Mouse (Mus musculus): ENCODE data around the gene Csl. TPM values are rescaled to one million over a fixed set of nuclear protein-coding genes. Genes with fewer than 3 reads are reported as not detected.

Gene Csl
- total RNA-seq (2014; rRNA removed) = not detected in 2 replicates
- 0.20 TPM in 1 of 2 replicates, not detected in the other for polyA plus RNA-seq (2015; fragmentation: Nextera tagmentation; extraction: Ambion mirVana)

- no peak for TF ChIP-seq CTCF (IDR thresholded peaks at IDR 0.05)
- ATAC-seq (ENCODE audit: low FRiP score) = no peak
- Histone ChIP-seq H3K4me1 (ENCODE audit: insufficient read depth, low read length) (no peaks in the 10 kb centered on the region), H3K36me3 (ENCODE audit: insufficient read depth, low read length) (no peaks in the 10 kb centered on the region), H3K27me3 (ENCODE audit: insufficient read depth, low read length) (no peaks in the 10 kb centered on the region), H3K27ac (ENCODE audit: low read depth, low read length) (no peak within 1 kb of the TSS), H3K4me2 (ENCODE audit: low read depth, low read length, poor library complexity, severe bottlenecking) (no peak within 1 kb of the TSS), H3K9me3 (ENCODE audit: low read length) (no peaks in the 10 kb centered on the region; the same call in 1 of the 2 replicates), H3K9ac (replicated peaks; ENCODE audit: low read length, poor library complexity, severe bottlenecking) (no peak within 1 kb of the TSS), H3K4me3 (ENCODE audit: low read depth, low read length) (no peak within 1 kb of the TSS)
- WGBS = 97% methylated on average over 9 of the region's 9 CpGs
- DNase-seq (ENCODE audit: low spot score) = no peak
Measured at GRCm38 (mm10) chr10:99759558-99759957, at the start of gene Csl. TSS of gene Csl (minus strand) at chr10:99759658.

GRCm38 (mm10) chr10:99789418-99789817 lies 30.0 kb upstream of the Csl start:
- no peaks in the 10 kb centered on the region for H3K36me3 ChIP-seq (ENCODE audit: insufficient read depth, low read length)
- 92% methylated on average over 2 of the region's 2 CpGs for WGBS
- no peaks in the 10 kb centered on the region for H3K27me3 ChIP-seq (ENCODE audit: insufficient read depth, low read length)
- no peaks in the 10 kb centered on the region for H3K4me1 ChIP-seq (ENCODE audit: insufficient read depth, low read length)
- no peak overlapping the region for H3K4me2 ChIP-seq (ENCODE audit: low read depth, low read length, poor library complexity, severe bottlenecking)
- H3K9me3 ChIP-seq (ENCODE audit: low read length) = no peaks in the 10 kb centered on the region
- DNase-seq (ENCODE audit: low spot score) = peak; percentile 6
- no peak for ATAC-seq (ENCODE audit: low FRiP score)
- no peak overlapping the region for H3K9ac ChIP-seq (replicated peaks; ENCODE audit: low read length, poor library complexity, severe bottlenecking)
- H3K4me3 ChIP-seq (ENCODE audit: low read depth, low read length) = no peak overlapping the region
- H3K27ac ChIP-seq (ENCODE audit: low read depth, low read length) = no peak overlapping the region
- TF ChIP-seq CTCF (IDR thresholded peaks at IDR 0.05) = no peak

GRCm38 (mm10) chr10:99774228-99775120 lies 15.0 kb upstream of the Csl start:
- DNase-seq (ENCODE audit: low spot score) = no peak

GRCm38 (mm10) chr10:99750146-99750545 lies 9.3 kb downstream of the Csl start:
- Histone ChIP-seq H3K27ac (ENCODE audit: low read depth, low read length) (no peak overlapping the region), H3K4me3 (ENCODE audit: low read depth, low read length) (no peak overlapping the region), H3K9ac (replicated peaks; ENCODE audit: low read length, poor library complexity, severe bottlenecking) (no peak overlapping the region), H3K9me3 (ENCODE audit: low read length) (no peaks in the 10 kb centered on the region), H3K27me3 (ENCODE audit: insufficient read depth, low read length) (no peaks in the 10 kb centered on the region), H3K36me3 (ENCODE audit: insufficient read depth, low read length) (no peaks in the 10 kb centered on the region), H3K4me2 (ENCODE audit: low read depth, low read length, poor library complexity, severe bottlenecking) (no peak overlapping the region), H3K4me1 (ENCODE audit: insufficient read depth, low read length) (no peaks in the 10 kb centered on the region)
- no peak for DNase-seq (ENCODE audit: low spot score)
- 96% methylated on average over 2 of the region's 2 CpGs for WGBS
- no peak for ATAC-seq (ENCODE audit: low FRiP score)
- no peak for TF ChIP-seq CTCF (IDR thresholded peaks at IDR 0.05)

More at GRCm38 (mm10) chr10:99774228-99775120, 15.0 kb upstream of the Csl start:
- Histone ChIP-seq H3K9ac (replicated peaks; ENCODE audit: low read length, poor library complexity, severe bottlenecking) (no peak overlapping the region), H3K4me1 (ENCODE audit: insufficient read depth, low read length) (no peaks in the 10 kb centered on the region), H3K4me3 (ENCODE audit: low read depth, low read length) (no peak overlapping the region), H3K4me2 (ENCODE audit: low read depth, low read length, poor library complexity, severe bottlenecking) (no peak overlapping the region), H3K27me3 (ENCODE audit: insufficient read depth, low read length) (no peaks in the 10 kb centered on the region), H3K36me3 (ENCODE audit: insufficient read depth, low read length) (no peaks in the 10 kb centered on the region), H3K9me3 (ENCODE audit: low read length) (no peaks in the 10 kb centered on the region), H3K27ac (ENCODE audit: low read depth, low read length) (no peak overlapping the region)
- TF ChIP-seq CTCF (IDR thresholded peaks at IDR 0.05) = no peak
- 88% methylated on average over 12 of the region's 12 CpGs for WGBS
- no peak for ATAC-seq (ENCODE audit: low FRiP score)

GRCm38 (mm10) chr10:99748668-99749260 lies 10.7 kb downstream of the Csl start:
- no peak for ATAC-seq (ENCODE audit: low FRiP score)

GRCm38 (mm10) chr10:99748009-99748408 lies 11.4 kb downstream of the Csl start:
- DNase-seq (ENCODE audit: low spot score) (no peak), ATAC-seq (ENCODE audit: low FRiP score) (no peak)
- Histone ChIP-seq H3K27me3 (ENCODE audit: insufficient read depth, low read length) (no peaks in the 10 kb centered on the region), H3K4me2 (ENCODE audit: low read depth, low read length, poor library complexity, severe bottlenecking) (no peak overlapping the region), H3K4me1 (ENCODE audit: insufficient read depth, low read length) (no peaks in the 10 kb centered on the region), H3K9me3 (ENCODE audit: low read length) (no peaks in the 10 kb centered on the region), H3K9ac (replicated peaks; ENCODE audit: low read length, poor library complexity, severe bottlenecking) (no peak overlapping the region), H3K27ac (ENCODE audit: low read depth, low read length) (no peak overlapping the region), H3K36me3 (ENCODE audit: insufficient read depth, low read length) (no peaks in the 10 kb centered on the region), H3K4me3 (ENCODE audit: low read depth, low read length) (no peak overlapping the region)
- no peak for TF ChIP-seq CTCF (IDR thresholded peaks at IDR 0.05)
- WGBS = 69% methylated on average over 2 of the region's 2 CpGs

More at GRCm38 (mm10) chr10:99748668-99749260, 10.7 kb downstream of the Csl start:
- H3K27ac ChIP-seq (ENCODE audit: low read depth, low read length) = no peak overlapping the region
- WGBS = 61% methylated on average over 2 of the region's 2 CpGs
- no peak overlapping the region for H3K4me2 ChIP-seq (ENCODE audit: low read depth, low read length, poor library complexity, severe bottlenecking)
- DNase-seq (ENCODE audit: low spot score) = no peak
- no peak for TF ChIP-seq CTCF (IDR thresholded peaks at IDR 0.05)
- H3K9me3 ChIP-seq (ENCODE audit: low read length) = no peaks in the 10 kb centered on the region
- no peaks in the 10 kb centered on the region for H3K36me3 ChIP-seq (ENCODE audit: insufficient read depth, low read length)
- H3K27me3 ChIP-seq (ENCODE audit: insufficient read depth, low read length) = no peaks in the 10 kb centered on the region
- H3K4me3 ChIP-seq (ENCODE audit: low read depth, low read length) = no peak overlapping the region
- no peaks in the 10 kb centered on the region for H3K4me1 ChIP-seq (ENCODE audit: insufficient read depth, low read length)
- no peak overlapping the region for H3K9ac ChIP-seq (replicated peaks; ENCODE audit: low read length, poor library complexity, severe bottlenecking)

Measured in midbrain, postnatal 0 days (tissue).